Mouse (Mus musculus) heart, adult 2 months (tissue): ENCODE measurements around the gene D130040H23Rik.
A peak's percentile ranks its signal among the peaks of the same experiment; 100 is the strongest.

ENCODE experiments used
- CTCF ChIP-seq: fragments of 200-600 bp; IDR thresholded peaks from 2 replicates; pipeline ENCODE4 v1.8.1; 2022; ENCODE audit warnings: antibody characterized with exemption, mild to moderate bottlenecking, moderate library complexity
- POLR2A ChIP-seq: fragments of 200-500 bp; IDR thresholded peaks from 2 replicates; pipeline ENCODE4 v1.6.1; 2011; ENCODE audit warnings: mild to moderate bottlenecking, low read depth, low read length, control low read depth; ENCODE audit not compliant: insufficient read depth

DNA sequence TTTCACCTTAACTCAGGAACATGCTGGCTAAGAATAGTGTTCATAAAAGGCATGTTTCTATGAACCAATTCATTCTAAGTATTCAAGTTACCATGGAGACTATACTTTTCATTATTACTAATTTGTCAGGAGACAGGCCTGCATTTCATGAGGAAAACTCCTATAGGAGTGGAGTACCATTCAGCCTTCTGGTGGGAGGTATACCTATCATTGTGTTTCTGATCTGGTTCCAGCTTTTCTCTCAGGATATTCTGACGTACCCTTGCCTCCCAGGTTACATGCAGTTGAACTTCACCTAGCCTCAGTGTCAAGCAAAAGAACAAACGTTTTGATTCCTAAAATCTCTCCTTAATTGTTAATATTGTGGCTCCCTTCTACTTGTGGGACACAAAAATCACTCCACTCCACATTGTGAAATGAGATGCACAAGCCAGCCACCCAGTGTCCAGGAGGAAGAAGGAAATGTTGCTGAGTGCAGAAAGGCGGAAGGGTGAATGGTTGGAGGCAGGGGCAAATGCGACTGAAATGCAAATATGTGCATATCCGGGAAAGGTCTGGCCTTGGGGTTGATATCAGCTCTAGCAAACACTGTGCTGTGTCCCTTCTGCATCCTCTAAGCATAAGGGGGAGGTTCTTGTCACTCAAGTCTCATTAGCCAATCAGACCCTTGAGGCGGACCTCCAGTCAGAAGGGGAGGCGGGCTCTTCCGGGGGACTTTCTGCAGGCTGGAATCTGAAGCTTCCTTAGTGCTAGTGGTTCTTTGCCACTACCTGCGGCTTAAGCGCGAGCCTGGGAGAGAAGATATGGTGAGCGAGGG lies at the start of gene D130040H23Rik:
- TF ChIP-seq CTCF (no peak), POLR2A (peak; percentile 59; the same call in 1 of the 2 replicates)
